Mouse (Mus musculus): ENCODE results near the gene Arhgap11a.

DNA sequence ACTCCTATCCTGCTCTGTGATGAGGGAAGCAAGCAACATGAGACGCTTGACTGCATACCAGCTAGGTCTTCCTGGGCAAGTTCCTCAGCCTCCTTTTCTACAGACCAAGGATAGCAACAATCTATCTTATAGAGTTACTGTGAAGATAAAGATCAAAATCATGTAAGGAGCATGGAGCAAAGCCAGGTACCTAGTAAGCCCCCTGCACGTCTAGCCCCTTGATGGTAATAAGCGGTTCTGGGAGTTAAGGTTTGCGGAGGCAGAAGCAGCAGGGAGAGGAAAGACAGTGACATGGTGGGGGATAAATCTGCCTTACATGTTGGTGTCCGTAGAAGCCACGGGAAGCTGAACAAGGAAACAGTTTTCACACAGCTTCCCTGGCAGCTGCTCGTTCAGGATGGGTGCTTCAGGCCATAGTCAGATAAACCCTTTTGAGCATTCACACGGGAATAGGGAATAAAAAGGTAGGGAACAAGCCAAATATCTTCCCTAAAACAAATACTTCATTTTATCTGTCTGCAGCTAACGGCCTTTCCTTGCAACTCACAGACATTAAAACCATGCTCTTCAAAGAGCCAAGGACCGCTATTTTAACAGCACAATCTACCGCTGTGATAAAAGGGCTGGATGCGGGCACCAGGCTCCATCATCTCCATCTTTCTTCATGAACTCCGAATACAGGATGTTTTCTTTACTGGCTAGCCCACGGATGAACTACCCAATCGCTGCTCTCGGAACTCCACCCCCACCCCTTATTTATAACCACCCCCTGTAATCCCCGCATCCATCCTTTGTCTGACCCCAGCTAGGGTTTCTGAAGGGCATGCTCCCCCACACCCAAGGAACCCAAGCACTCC is 20.1 kb downstream of the Arhgap11a start:
- TF ChIP-seq POLR2A (IDR thresholded peaks at IDR 0.05; ENCODE audit: low read depth, low read length) (no peak), CTCF (IDR thresholded peaks at IDR 0.05; ENCODE audit: extremely low read depth, insufficient read depth, insufficient read length, insufficient replicate concordance) (no peak)
